Mouse (Mus musculus): Measurements from ENCODE around the gene Caskin2. TPM values are rescaled to one million over a fixed set of nuclear protein-coding genes. Genes with fewer than 3 reads are reported as not detected.

The Caskin2 gene
- polyA plus RNA-seq, 1 experiment, result 0.82 TPM

DNA sequence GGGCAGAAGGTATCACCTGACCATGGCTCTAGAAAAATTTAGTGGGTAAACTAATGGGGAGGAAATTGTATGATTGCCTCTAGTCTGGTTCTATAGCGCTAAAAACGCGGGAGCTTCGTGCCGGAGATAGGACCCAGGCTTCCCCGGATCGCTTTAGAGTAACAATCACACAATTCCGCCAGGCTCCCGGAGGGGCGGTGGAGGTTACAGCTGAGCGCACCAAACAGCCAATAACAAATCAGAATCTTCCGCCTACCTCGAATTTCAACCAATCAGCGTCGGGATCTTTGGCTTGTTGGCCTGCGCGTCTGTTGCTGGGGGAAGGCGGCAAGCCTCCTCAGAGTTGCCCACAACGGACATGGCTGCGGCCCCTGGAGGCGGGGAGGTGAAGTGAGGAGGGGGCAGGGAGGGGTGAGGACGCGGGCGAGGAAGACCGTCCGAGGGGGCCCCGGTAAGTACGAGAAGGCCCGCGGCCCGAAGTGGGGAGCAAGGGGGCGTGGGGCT is 48.3 kb downstream of the Caskin2 start, which contains the start of gene Tmem94:
Gene Tmem94 (plus strand): TSS at position 331 of the 504 bp plus-strand sequence.
- TF ChIP-seq GATA1 (IDR thresholded peaks at IDR 0.05; ENCODE audit: low read length), result no peak

DNA sequence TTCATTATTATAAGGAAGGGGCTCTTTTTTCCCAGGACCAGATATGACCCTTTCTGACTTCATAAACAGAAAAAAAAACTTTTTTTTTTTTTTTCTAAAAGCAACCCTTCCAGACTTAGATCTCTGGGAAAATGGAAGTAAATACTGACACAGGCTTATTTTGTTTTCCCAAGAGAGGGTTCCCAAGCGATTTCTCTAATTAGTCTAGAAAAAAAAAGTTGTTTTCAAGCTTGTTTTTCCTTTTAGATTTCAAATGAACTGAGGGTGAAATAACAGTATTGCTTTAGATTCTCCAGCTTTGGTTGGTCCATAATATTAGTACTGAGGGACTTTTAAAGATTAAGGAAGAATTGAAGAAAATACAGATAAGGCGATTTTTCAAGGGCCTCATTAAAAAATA is 48.7 kb downstream of the Caskin2 start:
- no peak for TF ChIP-seq GATA1 (IDR thresholded peaks at IDR 0.05; ENCODE audit: low read length)

DNA sequence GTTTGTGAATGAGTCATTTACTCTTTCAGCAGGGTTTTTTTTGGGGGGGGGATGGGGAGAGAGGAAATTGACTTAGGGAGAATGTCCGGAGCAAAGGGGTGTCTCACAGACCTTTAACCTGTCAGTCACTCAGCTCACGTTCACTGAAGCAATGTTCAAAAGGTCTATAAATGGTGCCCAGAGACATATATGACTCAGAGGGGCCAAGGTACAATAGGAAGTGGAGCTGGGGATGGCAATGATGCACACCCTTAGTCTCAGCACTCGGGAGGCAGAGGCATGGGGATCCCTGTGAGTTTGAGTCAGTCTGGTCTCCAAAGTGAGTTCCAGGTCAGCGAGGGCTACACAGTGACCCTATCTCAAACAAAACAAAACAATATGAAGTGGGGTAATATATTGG is 60.0 kb downstream of the Caskin2 start:
- TF ChIP-seq GATA1 (IDR thresholded peaks at IDR 0.05; ENCODE audit: low read length), result no peak

DNA sequence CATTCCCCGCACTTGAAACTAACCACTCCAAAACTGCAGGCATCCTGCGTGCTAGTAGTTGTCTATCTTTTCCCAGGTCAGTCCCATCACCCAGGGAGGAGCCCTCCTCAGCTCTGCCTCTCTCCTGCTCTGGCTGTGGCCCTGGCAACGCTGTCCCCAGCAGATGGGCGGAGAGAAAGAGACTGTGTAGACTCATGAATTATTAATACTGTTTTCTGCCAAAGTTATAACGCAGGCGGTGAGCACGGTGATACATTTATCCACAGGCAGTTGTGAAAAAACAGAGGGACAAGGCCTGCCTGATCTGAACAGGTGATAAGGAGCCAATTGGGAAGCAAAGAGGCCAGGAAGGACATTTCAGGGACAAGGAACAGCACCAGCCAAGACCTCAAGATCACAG is 60.8 kb downstream of the Caskin2 start:
- TF ChIP-seq GATA1 (IDR thresholded peaks at IDR 0.05; ENCODE audit: low read length), result no peak

DNA sequence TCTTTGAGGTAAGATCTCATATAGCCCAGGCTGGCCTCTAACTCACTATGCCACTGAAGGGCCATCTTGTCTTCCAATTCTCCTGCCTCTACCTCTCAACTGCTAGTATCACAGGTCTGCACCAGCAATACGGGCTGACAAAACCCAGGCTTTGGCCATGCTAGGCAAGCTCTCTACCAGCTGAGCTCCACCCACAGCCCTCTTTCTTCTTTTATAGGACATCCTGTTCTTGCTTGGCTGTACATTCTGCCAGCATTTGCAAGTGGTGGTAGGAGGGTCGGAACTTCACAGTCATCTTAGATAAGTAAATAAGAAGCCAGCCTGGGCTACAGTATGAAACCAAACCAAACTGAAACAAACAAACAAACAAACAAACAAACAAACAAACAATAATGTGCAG is 61.7 kb downstream of the Caskin2 start:
- TF ChIP-seq GATA1 (IDR thresholded peaks at IDR 0.05; ENCODE audit: low read length), result no peak

DNA sequence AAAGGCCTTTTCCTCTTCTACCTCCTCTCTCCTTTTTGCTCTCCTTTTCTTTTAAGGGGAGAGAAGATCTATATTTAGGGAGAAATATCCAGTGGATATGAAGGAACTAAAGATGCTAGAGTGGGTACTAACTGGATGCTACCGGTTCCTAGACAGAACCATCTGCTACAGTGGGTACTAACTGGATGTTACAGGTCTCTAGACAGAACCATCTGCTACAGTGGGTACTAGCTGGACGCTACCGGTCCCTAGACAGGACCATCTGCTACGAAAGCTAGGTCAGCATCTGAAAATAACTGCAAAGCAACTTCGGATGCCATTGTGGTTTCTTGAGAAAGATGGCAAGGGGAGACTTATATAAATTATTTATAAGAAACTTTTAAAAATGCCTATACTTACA is 63.6 kb downstream of the Caskin2 start:
- TF ChIP-seq GATA1 (IDR thresholded peaks at IDR 0.05; ENCODE audit: low read length), result no peak

Other genes with a start within 250 kb of the Caskin2 start
- gene Nup85, start 249.2 kb downstream of the Caskin2 start, polyA plus RNA-seq (2012), result 55.2 and 57.4 TPM in 2 replicates
- 66.9 and 85.8 TPM in 2 replicates for gene Mrps7, start 209.7 kb downstream of the Caskin2 start, polyA plus RNA-seq (2012)
- gene Gga3, start 209.6 kb downstream of the Caskin2 start, polyA plus RNA-seq (2012), result 73.5 and 127 TPM in 2 replicates
- 30.0 and 42.5 TPM in 2 replicates for gene Mif4gd, start 200.7 kb downstream of the Caskin2 start, polyA plus RNA-seq (2012)
- 23.0 and 23.2 TPM in 2 replicates for gene Slc25a19, start 185.3 kb downstream of the Caskin2 start, polyA plus RNA-seq (2012)
- 158 and 209 TPM in 2 replicates for gene Grb2, start 105.0 kb downstream of the Caskin2 start, polyA plus RNA-seq (2012)
- gene Tmem94, start 48.2 kb downstream of the Caskin2 start, polyA plus RNA-seq (2012), result 54.3 and 62.3 TPM in 2 replicates
- 50.6 and 63.7 TPM in 2 replicates for gene Tsen54, start 1.1 kb upstream of the Caskin2 start, polyA plus RNA-seq (2012)
- 23.4 and 41.3 TPM in 2 replicates for gene Llgl2, start 10.4 kb upstream of the Caskin2 start, polyA plus RNA-seq (2012)
- 0.41 and 0.46 TPM in 2 replicates for gene Myo15b, start 44.8 kb upstream of the Caskin2 start, polyA plus RNA-seq (2012)
- 9.2 and 13.4 TPM in 2 replicates for gene Smim5, start 86.3 kb upstream of the Caskin2 start, polyA plus RNA-seq (2012)
- gene Smim6, start 98.4 kb upstream of the Caskin2 start, polyA plus RNA-seq (2012), result 0.21 TPM in 1 of 2 replicates, not detected in the other
- 26.9 and 40.4 TPM in 2 replicates for gene Sap30bp, start 119.6 kb upstream of the Caskin2 start, polyA plus RNA-seq (2012)
- gene Recql5, start 119.8 kb upstream of the Caskin2 start, polyA plus RNA-seq (2012), result 13.3 and 22.0 TPM in 2 replicates
- gene Itgb4, start 161.1 kb upstream of the Caskin2 start, polyA plus RNA-seq (2012), result 0.04 and 0.13 TPM in 2 replicates
- 95.4 and 132 TPM in 2 replicates for gene Galk1, start 199.1 kb upstream of the Caskin2 start, polyA plus RNA-seq (2012)
- 312 and 429 TPM in 2 replicates for gene H3f3b, start 214.3 kb upstream of the Caskin2 start, polyA plus RNA-seq (2012)
- 56.9 and 68.4 TPM in 2 replicates for gene Unk, start 216.7 kb upstream of the Caskin2 start, polyA plus RNA-seq (2012)